Mouse (Mus musculus): ENCODE data around the gene Os9.
"Not testable (repeated sequence)": the region's sequence is repeated elsewhere in the genome, so short reads cannot be mapped to it uniquely, and the experiment has no call there.

Gene Os9

DNA sequence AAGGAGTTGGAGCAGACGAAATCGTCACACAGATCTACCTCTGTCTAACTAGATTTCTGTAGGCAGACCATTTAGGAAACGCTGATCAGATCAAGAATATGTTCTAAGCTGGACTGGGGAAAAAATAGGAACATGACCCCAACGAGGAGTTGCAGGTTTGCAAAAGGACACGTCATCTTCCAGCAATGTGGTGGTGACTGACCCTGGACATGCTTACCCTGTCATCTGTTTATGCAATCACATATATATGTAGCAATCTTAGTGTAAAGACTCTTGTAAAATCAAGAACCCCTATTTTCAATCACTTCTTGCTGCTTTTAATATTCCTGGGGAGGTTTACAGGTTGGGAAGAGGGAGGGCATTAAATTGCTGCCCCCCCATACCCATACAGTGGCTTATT, 58.4 kb downstream of the Os9 start:
- DNase-seq = no peak

DNA sequence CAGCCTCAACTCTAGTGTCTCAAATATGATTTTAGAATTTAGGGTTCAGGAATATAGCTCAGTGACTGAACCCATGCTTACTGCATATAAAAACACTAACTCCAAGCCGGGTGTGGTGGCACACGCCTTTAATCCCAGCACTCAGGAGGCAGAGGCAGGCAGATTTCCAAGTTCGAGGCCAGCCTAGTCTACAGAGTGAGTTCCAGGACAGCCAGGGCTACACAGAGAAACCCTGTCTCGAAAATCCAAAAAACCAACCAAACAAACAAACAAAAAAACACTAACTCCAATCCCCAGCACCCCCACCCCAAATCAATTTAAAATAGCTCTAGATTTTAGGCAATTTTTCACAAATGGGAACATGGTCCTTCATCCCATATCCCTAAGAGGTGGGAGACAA, 58.8 kb downstream of the Os9 start:
- DNase-seq = not testable (repeated sequence)

DNA sequence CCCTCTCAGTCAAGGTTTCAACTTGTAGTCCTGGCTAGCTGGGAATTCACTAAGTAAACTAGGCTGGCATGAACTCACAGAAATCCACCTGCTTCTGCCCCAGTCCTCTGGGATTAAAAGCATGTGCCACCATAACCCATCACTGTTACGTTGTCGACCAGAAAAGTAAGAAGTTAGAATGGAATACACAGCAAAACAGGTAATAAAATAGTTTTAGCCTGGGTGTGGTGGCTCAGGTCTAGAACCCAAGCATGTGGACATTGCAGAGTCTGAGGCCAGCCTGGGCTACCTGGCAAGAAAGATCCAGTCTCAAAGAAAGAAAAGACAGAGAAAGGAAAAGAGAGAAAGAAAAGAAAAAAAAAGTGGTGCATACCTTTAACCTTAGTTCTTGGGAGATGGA, 59.4 kb downstream of the Os9 start:
- DNase-seq = no peak

DNA sequence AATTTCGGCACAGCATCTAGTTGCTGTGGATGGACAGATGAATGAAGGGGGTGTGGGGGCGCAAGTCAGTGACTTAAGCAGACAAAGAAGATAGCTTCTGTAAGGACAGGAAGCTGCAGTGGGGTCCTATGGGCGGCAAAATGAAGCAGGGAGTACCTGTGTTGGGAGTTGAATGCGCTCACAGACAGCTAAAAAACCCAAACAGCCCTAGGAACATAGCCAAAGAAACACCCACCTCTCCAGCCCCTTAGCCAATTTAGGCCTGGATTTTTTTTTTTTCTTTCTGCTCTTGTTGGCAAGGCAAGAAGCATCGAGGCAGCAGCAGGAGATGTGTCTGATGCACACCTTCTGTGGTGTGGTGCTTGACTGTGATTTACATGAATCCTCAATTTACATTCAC, 59.8 kb downstream of the Os9 start:
- no peak for DNase-seq

DNA sequence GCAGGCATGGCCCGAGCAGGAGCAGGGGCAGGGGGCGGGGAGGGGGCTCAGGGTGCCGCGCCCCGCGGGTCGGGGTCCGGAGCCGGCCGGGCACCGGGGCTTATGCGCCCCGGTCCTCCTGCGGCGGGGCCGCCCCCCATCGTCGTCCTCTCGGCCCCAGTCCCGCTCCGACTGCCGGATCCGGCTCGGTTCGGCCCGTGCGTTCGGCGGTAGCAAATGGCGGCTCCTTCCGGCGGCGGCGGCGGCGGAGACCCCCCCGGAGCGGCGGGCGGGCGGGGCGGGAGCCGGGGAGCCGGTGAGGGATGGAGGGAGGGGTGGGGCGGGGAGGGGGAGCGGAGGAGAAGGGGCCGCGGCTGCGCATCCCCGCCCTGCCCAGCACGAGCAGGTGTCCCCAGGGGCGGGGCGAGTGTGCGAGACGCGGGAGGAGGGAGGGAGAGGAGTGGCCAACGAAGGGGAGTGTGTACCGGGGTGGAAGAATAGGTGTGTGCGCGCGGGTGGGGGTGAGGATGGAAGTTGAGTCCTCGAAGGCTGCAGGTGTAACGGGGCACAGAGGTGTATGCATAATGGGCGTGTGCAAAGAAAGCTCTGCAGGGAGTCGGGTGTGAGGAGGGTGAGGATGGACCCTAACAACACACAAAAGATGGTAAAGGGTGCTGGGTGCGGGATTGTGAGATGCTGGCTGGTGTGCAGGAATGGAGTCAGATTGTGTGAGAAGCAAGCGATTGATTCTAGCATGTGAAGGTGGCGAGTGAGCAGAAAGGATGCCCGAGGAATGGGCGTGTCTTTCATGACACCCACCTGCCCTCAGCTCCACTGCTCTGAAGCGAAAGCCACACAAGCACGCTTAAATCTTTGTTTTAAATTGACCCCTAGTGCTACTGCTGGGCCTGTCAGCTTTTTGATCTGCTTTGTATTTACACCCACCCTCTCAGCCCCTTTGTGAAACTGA, 60.7 kb downstream of the Os9 start, which contains the start of gene March9:
Gene March9 (minus strand): TSS at position 217 of the 949 bp plus-strand sequence.
- peak; percentile 84 for DNase-seq

DNA sequence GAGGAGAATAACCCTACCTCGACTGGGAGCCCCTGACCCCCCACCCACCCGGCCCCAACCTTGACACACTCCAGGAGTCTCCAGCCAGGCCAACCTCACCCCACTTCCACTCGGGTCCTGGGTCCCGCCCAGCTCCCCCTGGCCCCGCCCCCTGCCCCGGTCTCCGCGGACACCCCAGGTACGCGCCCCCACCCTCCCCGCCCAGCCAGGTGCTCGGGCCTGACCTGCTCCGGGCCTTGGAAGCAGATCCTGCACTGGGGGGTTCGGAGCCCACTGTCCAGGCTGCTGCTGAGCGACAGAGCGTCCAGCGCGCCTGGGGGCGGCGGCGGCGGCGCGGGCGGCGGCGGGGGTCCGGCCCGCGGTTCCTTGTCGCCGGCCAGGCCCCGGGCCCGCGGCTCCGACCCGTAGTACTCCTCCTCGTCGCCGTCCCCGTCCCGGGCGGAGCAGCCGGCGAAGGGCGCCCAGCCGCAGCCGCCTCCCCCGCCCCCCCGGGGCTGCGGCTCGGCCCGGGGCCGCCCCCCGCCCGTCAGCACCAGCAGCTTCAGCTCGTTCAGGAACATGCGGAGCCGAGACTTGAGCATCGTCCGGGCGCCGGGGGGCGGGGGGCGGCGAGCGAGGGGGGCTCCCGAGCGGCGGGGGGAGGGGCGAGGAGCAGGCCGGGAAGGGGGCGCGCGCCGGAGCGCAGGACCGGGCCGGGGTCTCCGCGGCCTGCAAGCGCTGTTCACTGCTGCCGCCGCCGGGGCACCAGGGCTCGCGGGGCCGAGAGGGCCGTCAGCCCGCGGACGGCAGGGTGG, 61.6 kb downstream of the Os9 start:
- DNase-seq = no peak

DNA sequence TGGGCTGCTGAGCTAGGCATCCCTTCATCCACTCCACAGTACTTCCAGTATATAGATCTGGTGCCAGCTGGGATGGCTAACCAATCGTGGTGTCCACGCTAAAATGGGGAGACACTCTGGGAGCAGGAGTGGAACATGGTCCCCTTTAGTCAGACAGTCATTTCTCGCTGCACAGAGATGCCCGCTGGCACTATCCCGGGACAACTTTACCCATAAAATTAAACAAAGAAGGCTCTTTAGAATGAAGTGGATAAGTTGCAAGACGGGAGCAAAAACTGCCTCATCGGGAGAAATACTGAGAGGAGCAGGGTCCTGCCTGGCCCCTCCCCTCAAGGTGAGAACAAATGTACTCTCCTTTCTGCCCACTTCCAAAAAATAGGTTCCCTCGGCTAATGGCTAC, 62.2 kb downstream of the Os9 start:
- no peak for DNase-seq

GRCm38 (mm10) chr10:127058161-127058560, 62.8 kb downstream of the Os9 start:
- DNase-seq = peak; percentile 78

- no peak for DNase-seq
Measured at GRCm38 (mm10) chr10:127056490-127056889, 64.4 kb downstream of the Os9 start.

- DNase-seq = no peak
Measured at GRCm38 (mm10) chr10:127055406-127055805, 65.5 kb downstream of the Os9 start.

DNA sequence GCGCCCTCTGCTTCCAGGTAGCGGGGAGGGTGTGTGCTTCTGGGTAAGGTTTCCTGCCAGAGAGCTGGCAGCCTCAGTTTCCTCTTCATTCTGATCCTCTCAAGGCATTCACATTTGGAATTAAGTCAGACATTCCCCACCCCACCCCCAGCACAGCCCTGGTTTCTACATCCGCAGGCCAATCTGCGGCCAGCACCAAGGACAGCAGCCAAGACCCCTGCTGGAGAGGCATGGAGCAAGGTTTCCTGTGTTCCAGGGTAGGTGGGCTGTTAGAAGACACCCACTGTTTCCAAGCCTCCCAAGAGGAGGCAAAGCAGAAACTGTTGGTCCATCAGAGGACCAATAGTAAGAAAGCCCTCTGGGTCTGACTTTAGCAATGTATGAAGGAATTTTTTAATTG, 66.3 kb downstream of the Os9 start:
- no peak for DNase-seq

DNA sequence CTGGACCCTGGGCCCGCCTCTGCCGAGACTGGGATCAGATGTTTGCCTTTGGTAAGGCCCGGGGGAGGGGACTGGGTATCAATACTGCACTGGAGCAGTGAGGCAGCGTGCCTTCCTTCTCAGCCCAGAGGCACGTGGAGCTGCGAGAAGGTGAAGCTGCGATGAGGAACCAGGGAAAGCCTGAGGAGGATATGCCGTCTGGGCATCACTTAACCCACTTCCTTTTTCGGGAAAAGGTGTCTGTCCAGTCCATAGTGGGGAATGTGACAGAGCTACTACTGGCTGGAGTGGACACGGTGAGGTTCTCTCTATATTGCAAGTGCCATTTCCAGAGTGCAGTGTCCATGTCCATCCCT, 70.8 kb downstream of the Os9 start:
- no peak for DNase-seq

GRCm38 (mm10) chr10:127049395-127050118, 71.4 kb downstream of the Os9 start:
- peak; percentile 53 for DNase-seq

GRCm38 (mm10) chr10:127048608-127049394, 72.1 kb downstream of the Os9 start:
- DNase-seq = no peak

GRCm38 (mm10) chr10:127047954-127048353, 73.0 kb downstream of the Os9 start, which contains the start of gene Cyp27b1:
Gene Cyp27b1, plus strand, starts transcription at chr10:127048250.
- no peak for DNase-seq
